Mouse (Mus musculus) central nervous system, embryonic 18 days (tissue): ENCODE data around the gene Slc15a2. TPM values are rescaled to one million over a fixed set of nuclear protein-coding genes. Genes with fewer than 3 reads are reported as not detected.

Experiments used
- polyA plus RNA-seq: library from polyadenylated mRNA; depleted of rRNA; stranded (reverse); fragments of >200 nt; gene quantifications from 2 replicates; pipeline ENCODE4 v1.2.3, GENCODE M21; 2012; rRNA removed

Slc15a2 gene
- polyA plus RNA-seq: 16.4 and 21.7 TPM in 2 replicates

GRCm38 (mm10) chr16:36784594-36785313, at the start of gene Slc15a2:
Gene Slc15a2, minus strand, starts transcription at chr16:36784962.

GRCm38 (mm10) chr16:36828054-36828786, 43.5 kb upstream of the Slc15a2 start, which contains the start of gene Iqcb1:
Gene Iqcb1, plus strand, starts transcription at chr16:36828385.

Other genes with a start within 250 kb of the Slc15a2 start
- 0.27 and 0.33 TPM in 2 replicates for gene Casr, start 222.8 kb downstream of the Slc15a2 start, polyA plus RNA-seq
- gene Cd86, start 118.9 kb downstream of the Slc15a2 start, polyA plus RNA-seq: 0.94 and 1.2 TPM in 2 replicates
- 0.41 and 0.45 TPM in 2 replicates for gene Ildr1, start 91.0 kb downstream of the Slc15a2 start, polyA plus RNA-seq
- 27.6 and 29.8 TPM in 2 replicates for gene Iqcb1, start 43.4 kb upstream of the Slc15a2 start, polyA plus RNA-seq
- 0.44 and 0.68 TPM in 2 replicates for gene Eaf2, start 90.0 kb upstream of the Slc15a2 start, polyA plus RNA-seq
- gene Golgb1, start 90.2 kb upstream of the Slc15a2 start, polyA plus RNA-seq: 36.1 and 38.0 TPM in 2 replicates
- gene Hcls1, start 150.0 kb upstream of the Slc15a2 start, polyA plus RNA-seq: 2.1 and 2.2 TPM in 2 replicates
- gene Fbxo40, start 205.5 kb upstream of the Slc15a2 start, polyA plus RNA-seq: 0.08 and 0.21 TPM in 2 replicates
- gene Polq, start 226.8 kb upstream of the Slc15a2 start, polyA plus RNA-seq: 3.0 and 3.4 TPM in 2 replicates